Mouse (Mus musculus): ENCODE measurements around the gene Stx18. TPM values are rescaled to one million over a fixed set of nuclear protein-coding genes. Genes with fewer than 3 reads are reported as not detected.

Gene Stx18
- total RNA-seq, 2 experiments from 2014 or later, result 15.5 to 18.3 TPM

- DNase-seq, result no peak
Observed at GRCm38 (mm10) chr5:38078575-38078974, 40.0 kb downstream of the Stx18 start.

GRCm38 (mm10) chr5:38080472-38080871, 41.9 kb downstream of the Stx18 start:
- no peak for DNase-seq

GRCm38 (mm10) chr5:38082589-38082988, 44.0 kb downstream of the Stx18 start:
- no peak for DNase-seq

- DNase-seq, result no peak
Observed at GRCm38 (mm10) chr5:38083362-38083761, 44.8 kb downstream of the Stx18 start.

- DNase-seq, result no peak
Observed at GRCm38 (mm10) chr5:38084616-38085015, 46.1 kb downstream of the Stx18 start.

GRCm38 (mm10) chr5:38085561-38086392, 47.2 kb downstream of the Stx18 start:
- peak; percentile 29 for DNase-seq

GRCm38 (mm10) chr5:38090111-38090510, 51.6 kb downstream of the Stx18 start:
- DNase-seq, result no peak

GRCm38 (mm10) chr5:38090581-38090980, 52.0 kb downstream of the Stx18 start:
- DNase-seq, result no peak

- no peak for DNase-seq
Observed at GRCm38 (mm10) chr5:38091046-38091965, 52.8 kb downstream of the Stx18 start.

- no peak for DNase-seq
Observed at GRCm38 (mm10) chr5:38091966-38092304, 53.4 kb downstream of the Stx18 start.

GRCm38 (mm10) chr5:38094331-38094730, 55.8 kb downstream of the Stx18 start:
- DNase-seq, result no peak

- DNase-seq, result no peak
Observed at GRCm38 (mm10) chr5:38097501-38098093, 59.1 kb downstream of the Stx18 start.

GRCm38 (mm10) chr5:38099139-38099676, 60.7 kb downstream of the Stx18 start:
- no peak for DNase-seq

GRCm38 (mm10) chr5:38102945-38103344, 64.4 kb downstream of the Stx18 start:
- no peak for DNase-seq

GRCm38 (mm10) chr5:38106080-38106697, 67.6 kb downstream of the Stx18 start:
- DNase-seq, result no peak

- no peak for DNase-seq
Observed at GRCm38 (mm10) chr5:38106807-38107206, 68.3 kb downstream of the Stx18 start.

- DNase-seq, result no peak
Observed at GRCm38 (mm10) chr5:38114526-38114925, 76.0 kb downstream of the Stx18 start.

GRCm38 (mm10) chr5:38117056-38117455, 78.5 kb downstream of the Stx18 start:
- no peak for DNase-seq

- DNase-seq, result no peak
Observed at GRCm38 (mm10) chr5:38119268-38119667, 80.7 kb downstream of the Stx18 start.

- DNase-seq, result no peak
Observed at GRCm38 (mm10) chr5:38121699-38122098, 83.2 kb downstream of the Stx18 start.

GRCm38 (mm10) chr5:38126519-38127306, 88.2 kb downstream of the Stx18 start:
- no peak for DNase-seq

Measured in gastrocnemius, postnatal 10 days (tissue).